8 mouse cellular contexts compared by ENCODE assay signal in genomic region chr7:90443101-90444091, GRCm38 (mm10). TPM values are rescaled to one million over a fixed set of nuclear protein-coding genes. Genes with fewer than 3 reads are reported as not detected.
DNase-seq lines count a peak whose midpoint lies in the region; ATAC-seq and TF ChIP-seq lines count a peak whose summit lies in the region.

No protein-coding gene starts in this region.

- ATAC-seq in CD4-positive, CD25-positive, alpha-beta regulatory T cell, adult 4 months, result peak; percentile 37
- ATAC-seq in erythroid progenitor cell, adult 5-6 weeks (replicated peaks; ENCODE audit: low FRiP score, poor library complexity, severe bottlenecking), result peak; percentile 72
- ATAC-seq in heart, embryonic 14.5 days (ENCODE audit: insufficient number of reproducible peaks, insufficient read depth, low FRiP score, low read depth), result peak; percentile 75
- ATAC-seq in liver, postnatal 0 days, result peak; percentile 71
- peak; percentile 82 for ATAC-seq in neural tube, embryonic 12.5 days (ENCODE audit: low FRiP score, low read depth)
- peak; percentile 67 for ATAC-seq in stomach, embryonic 16.5 days (ENCODE audit: insufficient read depth, low FRiP score)

- peak overlapping the region; percentile 67 for H3K4me2 ChIP-seq in heart, embryonic 14.5 days (ENCODE audit: low read length)
- peak overlapping the region; percentile 84 for H3K4me2 ChIP-seq in liver, postnatal 0 days (ENCODE audit: low read depth, low read length)
- peak overlapping the region; percentile 93 for H3K4me2 ChIP-seq in neural tube, embryonic 12.5 days (replicated peaks)
- peak overlapping the region; percentile 76 for H3K4me2 ChIP-seq in stomach, embryonic 16.5 days (ENCODE audit: low read depth, low read length)

- under 1% methylated on average over 119 of the region's 123 CpGs for WGBS in heart, embryonic 14.5 days
- WGBS in liver, postnatal 0 days (ENCODE audit: insufficient replicate concordance), result under 1% methylated on average over 110 of the region's 123 CpGs
- WGBS in neural tube, embryonic 12.5 days, result under 1% methylated on average over 123 of the region's 123 CpGs
- WGBS in stomach, embryonic 16.5 days, result under 1% methylated on average over 119 of the region's 123 CpGs

- DNase-seq in brain, embryonic 14.5 days (ENCODE audit: low read depth), result peak; percentile 81
- DNase-seq in kidney, postnatal 14 days, result peak; percentile 72
- peak; percentile 80 for DNase-seq in liver, postnatal 0 days

- TF ChIP-seq POLR2A in brain, embryonic 14.5 days (IDR thresholded peaks at IDR 0.05; ENCODE audit: borderline replicate concordance, extremely low read depth, insufficient read depth, insufficient read length, poor library complexity, severe bottlenecking), result 0 out of 2 replicates have a peak, but pooled peaks have one; percentile 19

- peak overlapping the region; percentile 96 to 99 for H3K27ac ChIP-seq in heart, embryonic 14.5 days (replicated peaks in 1 of 2; ENCODE audit: control insufficient read depth in 1 of 2, insufficient read depth in 1 of 2, low read depth in 2 of 2, low read length in 2 of 2)
- peak overlapping the region; percentile 99 for H3K27ac ChIP-seq in liver, postnatal 0 days (ENCODE audit: low read depth)
- H3K27ac ChIP-seq in neural tube, embryonic 12.5 days, result peak overlapping the region; percentile 98
- peak overlapping the region; percentile 97 for H3K27ac ChIP-seq in stomach, embryonic 16.5 days (ENCODE audit: low read length)

- no peaks in the 10 kb centered on the region for H3K27me3 ChIP-seq in heart, embryonic 14.5 days (ENCODE audit: control insufficient read depth, insufficient read depth, low read length)
- no peaks in the 10 kb centered on the region for H3K27me3 ChIP-seq in liver, postnatal 0 days (ENCODE audit: insufficient read depth, low read length)
- H3K27me3 ChIP-seq in neural tube, embryonic 12.5 days (replicated peaks), result no peaks in the 10 kb centered on the region
- no peaks in the 10 kb centered on the region for H3K27me3 ChIP-seq in stomach, embryonic 16.5 days (ENCODE audit: control insufficient read depth, insufficient read depth, low read length)

- peaks cover 15% of the 10 kb centered on the region for H3K36me3 ChIP-seq in heart, embryonic 14.5 days (ENCODE audit: control insufficient read depth, insufficient read depth, low read length)
- peaks cover 7% of the 10 kb centered on the region for H3K36me3 ChIP-seq in liver, postnatal 0 days (replicated peaks; ENCODE audit: insufficient read depth, low read length)
- peaks cover 3% of the 10 kb centered on the region; the same call in 1 of the 2 replicates for H3K36me3 ChIP-seq in neural tube, embryonic 12.5 days
- no peaks in the 10 kb centered on the region; the same call in 1 of the 2 replicates for H3K36me3 ChIP-seq in stomach, embryonic 16.5 days (ENCODE audit: control insufficient read depth, insufficient read depth, low read length)

- peaks cover 0 to 11% of the 10 kb centered on the region in 2 experiments; a peak in 2 of 4 replicates for H3K4me1 ChIP-seq in heart, embryonic 14.5 days (ENCODE audit: control insufficient read depth in 2 of 2, insufficient read depth in 2 of 2, low read length in 2 of 2)
- H3K4me1 ChIP-seq in liver, postnatal 0 days (ENCODE audit: insufficient read depth), result peaks cover 5% of the 10 kb centered on the region; the same call in 1 of the 2 replicates
- peaks cover 9% of the 10 kb centered on the region for H3K4me1 ChIP-seq in neural tube, embryonic 12.5 days
- H3K4me1 ChIP-seq in stomach, embryonic 16.5 days (ENCODE audit: control insufficient read depth, insufficient read depth, low read length), result no peaks in the 10 kb centered on the region

- no peaks in the 10 kb centered on the region for H3K9me3 ChIP-seq in heart, embryonic 14.5 days (ENCODE audit: control insufficient read depth, low read length)
- no peaks in the 10 kb centered on the region for H3K9me3 ChIP-seq in liver, postnatal 0 days (ENCODE audit: low read length)
- no peaks in the 10 kb centered on the region for H3K9me3 ChIP-seq in neural tube, embryonic 12.5 days
- no peaks in the 10 kb centered on the region for H3K9me3 ChIP-seq in stomach, embryonic 16.5 days (replicated peaks; ENCODE audit: control insufficient read depth, low read length)

- peak overlapping the region; percentile 77 to 94 for H3K4me3 ChIP-seq in heart, embryonic 14.5 days (ENCODE audit: control insufficient read depth in 1 of 2, insufficient read depth in 1 of 2, low read depth in 1 of 2, low read length in 2 of 2)
- H3K4me3 ChIP-seq in liver, postnatal 0 days (ENCODE audit: low read depth, low read length), result peak overlapping the region; percentile 91
- peak overlapping the region; percentile 97 for H3K4me3 ChIP-seq in neural tube, embryonic 12.5 days
- peak overlapping the region; percentile 99 for H3K4me3 ChIP-seq in stomach, embryonic 16.5 days (replicated peaks; ENCODE audit: low read length)

- peak; percentile 14; the same call in 1 of the 2 replicates for TF ChIP-seq CTCF in brain, embryonic 14.5 days (IDR thresholded peaks at IDR 0.05; ENCODE audit: borderline replicate concordance, extremely low read depth, insufficient read depth, insufficient read length)
- peak; percentile 70 for TF ChIP-seq CTCF in liver, postnatal 0 days (IDR thresholded peaks at IDR 0.05; ENCODE audit: low read depth)

- TF ChIP-seq EP300 in liver, postnatal 0 days (IDR thresholded peaks at IDR 0.05; ENCODE audit: low read depth), result no peak

- H3K9ac ChIP-seq in heart, embryonic 14.5 days (ENCODE audit: low read length), result peak overlapping the region; percentile 99
- H3K9ac ChIP-seq in liver, postnatal 0 days (replicated peaks), result peak overlapping the region; percentile 96
- H3K9ac ChIP-seq in neural tube, embryonic 12.5 days, result peak overlapping the region; percentile 99
- peak overlapping the region; percentile 100 for H3K9ac ChIP-seq in stomach, embryonic 16.5 days (ENCODE audit: low read length)

RNA-seq across cellular contexts. Expression of gene Crebzf, which starts 0.9 kb away (rescaled TPM):
- 10 to 100 TPM; 13.7 to 29.0 TPM for polyA plus RNA-seq in CD4-positive, CD25-positive, alpha-beta regulatory T cell, adult 4 months (2017; shearing (Covaris generic))
- 123 and 174 TPM in 2 replicates for polyA plus RNA-seq in brain, embryonic 14.5 days (2012; rRNA removed)
- 85.8 and 132 TPM in 2 replicates for total RNA-seq in erythroid progenitor cell, adult 5-6 weeks (2015; ENCODE audit: low replicate concordance)
- total RNA-seq in erythroid progenitor cell, adult 5-6 weeks (2017; ENCODE audit: low replicate concordance), result 76.8 and 101 TPM in 2 replicates
- 28.7 and 31.2 TPM in 2 replicates for polyA plus RNA-seq in heart, embryonic 14.5 days (2014; fragmentation: Nextera tagmentation; extraction: Ambion mirVana)
- 11.1 and 11.5 TPM in 2 replicates for polyA plus RNA-seq in liver, postnatal 0 days (2015; fragmentation: Nextera tagmentation; extraction: Ambion mirVana)
- 57.6 and 64.9 TPM in 2 replicates for polyA plus RNA-seq in neural tube, embryonic 12.5 days (2016; fragmentation: Nextera tagmentation; extraction: Ambion mirVana)
- 12.5 and 17.4 TPM in 2 replicates for polyA plus RNA-seq in stomach, embryonic 16.5 days (2015; fragmentation: Nextera tagmentation; extraction: Ambion mirVana)

RNA-seq across cellular contexts. Expression of gene Tmem126a, which starts 13.6 kb away (rescaled TPM):
- polyA plus RNA-seq in CD4-positive, CD25-positive, alpha-beta regulatory T cell, adult 4 months (2017; shearing (Covaris generic)), result 10 to 100 TPM; 67.2 to 77.1 TPM
- 48.6 and 62.6 TPM in 2 replicates for polyA plus RNA-seq in brain, embryonic 14.5 days (2012; rRNA removed)
- 4.0 and 18.9 TPM in 2 replicates for total RNA-seq in erythroid progenitor cell, adult 5-6 weeks (2015; ENCODE audit: low replicate concordance)
- 3.1 and 3.7 TPM in 2 replicates for total RNA-seq in erythroid progenitor cell, adult 5-6 weeks (2017; ENCODE audit: low replicate concordance)
- polyA plus RNA-seq in heart, embryonic 14.5 days (2014; fragmentation: Nextera tagmentation; extraction: Ambion mirVana), result 123 and 125 TPM in 2 replicates
- polyA plus RNA-seq in liver, postnatal 0 days (2015; fragmentation: Nextera tagmentation; extraction: Ambion mirVana), result 59.9 and 67.3 TPM in 2 replicates
- polyA plus RNA-seq in neural tube, embryonic 12.5 days (2016; fragmentation: Nextera tagmentation; extraction: Ambion mirVana), result 109 and 111 TPM in 2 replicates
- polyA plus RNA-seq in stomach, embryonic 16.5 days (2015; fragmentation: Nextera tagmentation; extraction: Ambion mirVana), result 93.4 and 104 TPM in 2 replicates

RNA-seq across cellular contexts. Expression of gene Ccdc89, which starts 17.0 kb away (rescaled TPM):
- polyA plus RNA-seq in CD4-positive, CD25-positive, alpha-beta regulatory T cell, adult 4 months (2017; shearing (Covaris generic)), result not detected
- polyA plus RNA-seq in brain, embryonic 14.5 days (2012; rRNA removed), result 1.1 and 1.5 TPM in 2 replicates
- total RNA-seq in erythroid progenitor cell, adult 5-6 weeks (2015; ENCODE audit: low replicate concordance), result not detected in 2 replicates
- total RNA-seq in erythroid progenitor cell, adult 5-6 weeks (2017; ENCODE audit: low replicate concordance), result not detected in 2 replicates
- 0.70 and 1.1 TPM in 2 replicates for polyA plus RNA-seq in heart, embryonic 14.5 days (2014; fragmentation: Nextera tagmentation; extraction: Ambion mirVana)
- polyA plus RNA-seq in liver, postnatal 0 days (2015; fragmentation: Nextera tagmentation; extraction: Ambion mirVana), result 0.09 and 0.19 TPM in 2 replicates
- 2.0 and 2.2 TPM in 2 replicates for polyA plus RNA-seq in neural tube, embryonic 12.5 days (2016; fragmentation: Nextera tagmentation; extraction: Ambion mirVana)
- polyA plus RNA-seq in stomach, embryonic 16.5 days (2015; fragmentation: Nextera tagmentation; extraction: Ambion mirVana), result 1.1 and 1.2 TPM in 2 replicates

RNA-seq across cellular contexts. Expression of gene Tmem126b, which starts 32.4 kb away (rescaled TPM):
- polyA plus RNA-seq in CD4-positive, CD25-positive, alpha-beta regulatory T cell, adult 4 months (2017; shearing (Covaris generic)), result 10 to 100 TPM; 40.1 to 42.2 TPM
- polyA plus RNA-seq in brain, embryonic 14.5 days (2012; rRNA removed), result 16.8 and 21.0 TPM in 2 replicates
- total RNA-seq in erythroid progenitor cell, adult 5-6 weeks (2015; ENCODE audit: low replicate concordance), result 1.8 and 9.6 TPM in 2 replicates
- 6.0 and 8.6 TPM in 2 replicates for total RNA-seq in erythroid progenitor cell, adult 5-6 weeks (2017; ENCODE audit: low replicate concordance)
- polyA plus RNA-seq in heart, embryonic 14.5 days (2014; fragmentation: Nextera tagmentation; extraction: Ambion mirVana), result 30.6 and 34.1 TPM in 2 replicates
- polyA plus RNA-seq in liver, postnatal 0 days (2015; fragmentation: Nextera tagmentation; extraction: Ambion mirVana), result 11.2 and 11.3 TPM in 2 replicates
- 41.4 and 43.2 TPM in 2 replicates for polyA plus RNA-seq in neural tube, embryonic 12.5 days (2016; fragmentation: Nextera tagmentation; extraction: Ambion mirVana)
- 32.9 and 34.1 TPM in 2 replicates for polyA plus RNA-seq in stomach, embryonic 16.5 days (2015; fragmentation: Nextera tagmentation; extraction: Ambion mirVana)

RNA-seq across cellular contexts. Expression of gene Dlg2, which starts 33.1 kb away (rescaled TPM):
- polyA plus RNA-seq in CD4-positive, CD25-positive, alpha-beta regulatory T cell, adult 4 months (2017; shearing (Covaris generic)), result under 1 TPM; 0.50 to 0.86 TPM
- polyA plus RNA-seq in brain, embryonic 14.5 days (2012; rRNA removed), result 28.0 and 38.6 TPM in 2 replicates
- total RNA-seq in erythroid progenitor cell, adult 5-6 weeks (2015; ENCODE audit: low replicate concordance), result 5.8 TPM in 1 of 2 replicates, not detected in the other
- total RNA-seq in erythroid progenitor cell, adult 5-6 weeks (2017; ENCODE audit: low replicate concordance), result not detected in 2 replicates
- 6.5 and 10.0 TPM in 2 replicates for polyA plus RNA-seq in heart, embryonic 14.5 days (2014; fragmentation: Nextera tagmentation; extraction: Ambion mirVana)
- 0.41 and 0.47 TPM in 2 replicates for polyA plus RNA-seq in liver, postnatal 0 days (2015; fragmentation: Nextera tagmentation; extraction: Ambion mirVana)
- 8.0 and 8.1 TPM in 2 replicates for polyA plus RNA-seq in neural tube, embryonic 12.5 days (2016; fragmentation: Nextera tagmentation; extraction: Ambion mirVana)
- 4.3 and 4.7 TPM in 2 replicates for polyA plus RNA-seq in stomach, embryonic 16.5 days (2015; fragmentation: Nextera tagmentation; extraction: Ambion mirVana)

Comparison
In these comparisons a context has a peak if more than half of its experiments do, and no peak if none do; other contexts are left out.
1. Peak in every context shown above with its lines: DNase-seq, ATAC-seq, H3K4me3 ChIP-seq and H3K27ac ChIP-seq.